Mouse (Mus musculus): ENCODE measurements around the gene Mto1.

Gene Mto1

DNA sequence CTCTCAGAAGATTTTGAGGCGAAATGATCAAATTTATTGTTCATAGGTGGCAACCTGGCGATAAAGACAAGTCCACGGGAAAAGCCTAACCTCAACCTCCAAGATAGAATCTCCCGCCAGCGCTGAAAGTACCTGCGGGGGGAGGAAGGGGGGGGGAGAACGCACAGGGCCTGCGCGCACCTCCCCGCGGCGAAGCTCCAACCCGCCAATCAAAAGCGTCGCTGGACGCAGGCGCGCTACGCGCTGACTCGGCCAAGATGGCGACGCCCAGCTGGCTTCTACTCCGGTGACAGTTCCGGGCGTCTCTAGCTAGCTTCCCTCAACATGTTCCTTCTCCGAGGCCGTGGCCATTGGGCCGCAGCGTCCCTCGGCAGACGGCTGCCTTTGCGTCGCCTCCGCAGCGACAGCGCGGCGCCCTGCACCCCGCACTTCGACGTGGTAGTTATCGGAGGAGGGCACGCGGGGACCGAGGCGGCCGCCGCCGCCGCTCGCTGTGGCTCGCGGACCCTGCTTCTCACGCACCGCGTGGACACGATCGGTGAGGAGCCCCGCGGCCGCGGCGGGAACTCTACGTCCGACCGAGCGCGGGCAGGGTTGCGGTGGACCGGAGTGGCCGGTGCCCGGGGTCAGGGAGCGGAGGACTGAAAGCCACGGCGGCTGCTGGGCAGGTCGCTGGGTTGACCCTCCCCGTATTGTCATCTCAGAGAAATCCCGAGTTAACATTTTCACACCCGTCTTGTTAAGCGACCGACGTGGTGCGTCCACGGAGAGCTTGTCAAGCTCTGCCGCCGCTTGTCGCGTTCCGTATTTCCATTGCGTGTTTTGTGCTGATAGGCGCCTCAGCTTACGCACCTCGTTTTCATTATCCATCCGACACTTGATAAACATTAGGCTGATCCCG is at the start of gene Mto1, which contains the start of gene Gm17324:
TSS of gene Mto1 (plus strand) at position 236 of the 901 bp plus-strand sequence.
TSS of gene Gm17324 (minus strand) at position 814 of the 901 bp plus-strand sequence.
- peak; percentile 96 for DNase-seq (ENCODE audit: low spot score)

DNA sequence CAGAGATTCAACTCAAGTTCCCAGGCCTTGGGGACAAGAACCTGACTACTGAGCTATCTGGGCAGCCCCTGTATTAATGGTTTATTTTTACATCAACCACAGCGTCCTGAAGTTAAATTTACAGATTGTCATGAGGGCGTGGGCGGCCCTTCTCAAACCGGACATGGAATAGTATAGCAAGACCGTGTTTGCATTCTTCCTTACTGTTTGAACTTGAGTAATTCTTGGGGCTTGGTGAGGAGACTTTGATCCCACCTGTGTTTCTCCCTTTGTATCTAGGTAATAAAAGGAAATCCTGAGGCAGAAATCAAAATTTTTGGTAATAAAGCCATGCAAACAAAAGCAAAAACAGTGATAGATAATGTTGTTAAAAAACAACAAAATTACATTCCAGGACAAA is 47.4 kb upstream of the Mto1 start:
- DNase-seq (ENCODE audit: low spot score), result no peak

GRCm38 (mm10) chr9:78401596-78401995 is 46.4 kb upstream of the Mto1 start:
- DNase-seq (ENCODE audit: low spot score), result no peak

- DNase-seq (ENCODE audit: low spot score), result peak; percentile 28
These were observed 20.6 kb upstream of the Mto1 start for GRCm38 (mm10) chr9:78427362-78427781.

DNA sequence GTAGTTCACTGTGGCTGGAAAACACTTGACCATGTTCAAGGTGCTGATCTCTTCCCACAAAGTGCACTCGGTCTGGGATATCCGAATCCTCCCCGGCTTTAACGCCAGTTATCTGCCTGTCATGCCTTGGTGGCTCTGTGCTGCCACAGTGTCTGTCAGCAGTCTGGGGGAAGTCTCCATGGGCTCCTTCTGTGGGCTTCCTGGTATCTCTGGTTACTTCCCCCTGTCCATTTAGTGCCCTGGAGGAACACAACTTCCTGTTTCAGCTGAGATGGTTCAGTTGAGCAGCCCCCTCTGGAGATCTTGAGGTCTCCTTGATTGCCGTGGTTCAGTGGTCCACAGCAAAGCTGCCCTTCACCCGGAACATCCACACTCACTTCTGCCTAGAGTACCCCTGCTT is 19.8 kb upstream of the Mto1 start:
- DNase-seq (ENCODE audit: low spot score), result no peak

GRCm38 (mm10) chr9:78428870-78429432 is 19.1 kb upstream of the Mto1 start:
- DNase-seq (ENCODE audit: low spot score), result no peak

DNA sequence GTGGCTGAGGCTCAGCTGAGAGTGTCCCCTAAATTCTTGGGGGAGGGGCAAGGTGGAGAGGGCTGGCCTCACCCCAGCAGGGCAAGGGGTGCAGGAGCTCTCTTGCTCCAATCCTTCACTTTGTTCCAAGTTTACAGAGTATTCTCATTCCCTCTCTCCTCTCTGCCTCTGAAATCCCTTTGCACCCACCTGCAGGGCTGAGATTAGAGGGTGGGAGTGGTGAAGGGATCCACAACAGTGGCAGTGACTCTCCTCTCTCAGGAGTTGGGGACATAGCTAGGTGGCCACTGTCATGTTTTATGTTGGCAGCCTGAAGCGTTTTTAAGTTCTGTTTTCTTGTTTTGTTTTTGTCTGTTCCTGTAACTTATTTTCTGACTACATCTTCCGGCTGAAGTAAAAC is 18.5 kb upstream of the Mto1 start:
- DNase-seq (ENCODE audit: low spot score), result no peak

DNA sequence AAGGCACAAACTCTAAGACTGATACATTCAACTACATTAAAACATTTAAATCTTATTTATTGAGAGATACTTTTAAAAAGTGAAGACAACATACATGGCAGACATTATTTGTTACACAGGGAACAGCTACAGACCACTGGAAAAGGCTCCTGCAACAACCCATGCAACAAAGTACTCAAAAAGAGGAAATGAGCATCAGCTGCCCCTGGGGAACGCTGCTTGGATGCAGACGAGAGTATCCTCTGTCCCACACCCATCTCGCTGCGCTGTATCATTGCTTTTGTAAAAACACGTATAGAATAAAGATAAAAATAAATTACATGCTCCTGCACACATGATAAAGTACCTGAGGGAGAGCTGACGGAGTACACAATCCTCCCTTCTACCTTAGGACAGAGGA is 17.5 kb upstream of the Mto1 start:
- DNase-seq (ENCODE audit: low spot score), result no peak

DNA sequence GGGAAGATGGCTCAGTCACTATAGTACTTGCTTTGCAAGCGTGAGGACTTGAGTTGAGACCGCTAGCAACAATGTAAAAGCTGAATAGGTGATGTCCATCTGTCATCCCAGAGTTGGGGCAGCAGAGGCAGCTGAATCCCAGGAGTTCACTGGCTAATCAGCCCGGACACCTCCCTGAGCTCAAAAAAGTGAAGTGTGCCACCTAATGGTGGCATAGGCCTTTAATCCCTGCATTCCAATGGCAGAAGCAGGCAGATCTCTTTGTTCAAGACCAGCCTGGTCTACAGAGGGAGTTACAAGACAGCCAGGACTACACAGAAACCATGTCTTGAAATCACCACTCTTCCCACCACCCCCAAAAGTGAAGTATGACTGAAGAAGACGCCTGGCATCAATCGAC is 15.5 kb upstream of the Mto1 start:
- DNase-seq (ENCODE audit: low spot score), result no peak

DNA sequence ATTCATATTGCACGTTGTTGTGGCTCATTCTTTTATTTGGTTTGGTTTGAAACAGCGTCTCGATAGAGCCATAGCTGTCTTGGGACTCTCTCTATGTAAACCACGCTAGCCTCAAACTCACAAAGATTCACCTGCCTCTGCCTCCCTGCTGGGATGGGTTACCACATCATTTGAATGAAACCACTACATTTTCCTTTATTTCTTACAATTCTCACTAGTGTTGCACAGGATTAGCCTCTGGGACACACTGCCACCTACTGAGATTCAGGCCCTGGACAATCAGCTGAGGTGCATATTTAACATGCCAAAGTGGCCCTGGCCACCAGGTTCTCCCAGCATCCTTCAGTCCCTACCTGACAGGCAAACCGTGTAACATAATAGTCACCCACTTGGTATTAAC is 8.6 kb upstream of the Mto1 start:
- no peak for DNase-seq (ENCODE audit: low spot score)

DNA sequence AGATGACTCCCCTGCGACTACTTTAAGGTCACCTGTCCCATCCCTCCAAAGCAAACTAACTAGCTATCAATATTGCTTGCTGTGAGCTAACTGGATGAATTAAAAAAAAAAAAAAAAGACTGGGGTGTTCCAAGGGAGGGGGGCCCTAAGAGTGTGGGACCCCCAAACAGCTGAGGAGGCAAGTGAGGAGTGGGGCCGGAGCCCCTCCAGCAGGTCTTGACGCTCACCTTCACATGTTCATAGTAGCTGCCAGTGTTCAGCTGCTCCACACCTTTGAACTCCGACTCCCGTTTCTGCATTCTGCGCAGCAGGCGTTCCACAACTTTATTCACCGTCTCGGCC is 5.8 kb upstream of the Mto1 start:
- DNase-seq (ENCODE audit: low spot score), result no peak

- DNase-seq (ENCODE audit: low spot score), result peak; percentile 26
These were observed 5.2 kb upstream of the Mto1 start, which contains the start of gene Cgas for GRCm38 (mm10) chr9:78442579-78443392. TSS of gene Cgas (minus strand) at chr9:78443237.

DNA sequence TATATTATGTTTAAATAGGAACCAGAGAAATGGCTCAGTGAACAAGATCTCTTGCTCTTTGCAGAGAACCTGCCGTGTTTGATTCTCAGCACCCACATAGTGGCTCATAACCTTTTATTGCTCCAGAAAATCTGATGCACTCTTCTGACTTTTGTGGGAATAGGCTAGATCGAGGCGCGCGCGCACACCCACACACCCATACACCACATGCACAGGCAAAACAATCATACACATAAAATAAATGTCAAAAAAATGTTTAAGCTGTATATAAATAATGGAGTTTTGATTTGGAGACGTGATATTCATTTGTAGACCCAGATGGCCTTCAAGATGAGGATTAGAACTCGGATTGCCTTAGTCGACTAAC is 419 bp upstream of the Mto1 start:
- DNase-seq (ENCODE audit: low spot score), result no peak

DNA sequence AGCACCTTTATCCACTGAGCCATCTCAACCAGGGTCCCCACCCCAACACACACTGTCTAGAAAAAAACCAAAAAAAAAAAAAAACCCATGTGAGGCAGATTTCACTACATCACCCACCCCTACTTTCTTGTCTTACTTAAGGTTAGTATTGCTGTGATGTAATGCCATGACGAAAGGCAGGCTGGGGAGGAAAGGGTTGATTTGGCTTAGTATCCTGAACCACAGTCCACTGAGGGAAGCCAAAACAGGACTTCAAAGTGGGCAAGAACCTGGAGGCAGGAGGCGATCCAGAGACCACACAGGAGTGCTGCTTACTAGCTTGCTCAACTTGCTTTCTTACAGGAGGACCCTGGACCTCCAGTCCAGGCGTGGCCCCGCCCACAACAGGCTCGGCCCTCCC is 2.4 kb downstream of the Mto1 start:
- DNase-seq (ENCODE audit: low spot score), result no peak

GRCm38 (mm10) chr9:78451382-78451781 is 3.4 kb downstream of the Mto1 start:
- no peak for DNase-seq (ENCODE audit: low spot score)

GRCm38 (mm10) chr9:78457026-78457425 is 9.0 kb downstream of the Mto1 start:
- DNase-seq (ENCODE audit: low spot score), result no peak

DNA sequence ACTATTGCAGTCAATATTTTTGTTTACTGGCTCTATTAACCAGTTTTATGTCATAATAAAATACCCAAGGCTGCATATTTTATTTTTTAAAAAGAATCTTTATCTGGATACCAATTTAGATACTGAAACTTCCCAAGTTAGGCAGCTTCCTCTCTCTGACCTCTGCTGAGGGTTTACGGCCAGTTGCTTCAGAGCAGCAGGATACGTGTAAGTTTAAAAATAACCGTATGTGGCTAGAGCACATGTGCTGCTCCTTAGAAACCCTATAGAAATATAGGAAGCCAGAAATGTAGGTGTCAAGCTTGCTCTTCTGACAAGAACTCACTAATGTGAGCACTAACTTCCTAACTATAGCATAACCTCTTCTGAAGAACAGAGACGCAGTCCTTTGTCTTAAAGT is 15.3 kb downstream of the Mto1 start:
- DNase-seq (ENCODE audit: low spot score), result no peak

- DNase-seq (ENCODE audit: low spot score), result no peak
These were observed 17.7 kb downstream of the Mto1 start for GRCm38 (mm10) chr9:78465725-78466124.

GRCm38 (mm10) chr9:78473588-78473987 is 25.6 kb downstream of the Mto1 start:
- no peak for DNase-seq (ENCODE audit: low spot score)

DNA sequence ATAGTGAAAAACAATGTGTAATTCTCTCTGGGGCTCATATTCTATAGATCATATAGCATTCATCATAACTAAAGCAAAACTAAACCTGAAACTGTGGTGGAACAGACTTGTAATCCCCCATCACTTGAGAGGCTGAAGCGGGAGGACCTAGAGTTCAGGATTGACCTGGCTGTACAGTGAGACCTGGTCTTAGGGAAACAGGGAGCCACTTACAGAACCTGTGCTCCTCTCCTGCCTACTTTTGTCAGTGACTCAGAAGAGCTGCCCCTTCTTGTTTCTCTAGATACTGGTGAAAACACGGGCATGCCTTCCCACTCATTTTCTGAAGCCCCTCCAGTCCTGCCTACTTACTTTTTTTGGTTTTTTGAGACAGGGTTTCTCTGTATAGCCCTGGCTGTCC is 26.3 kb downstream of the Mto1 start:
- DNase-seq (ENCODE audit: low spot score), result no peak

- DNase-seq (ENCODE audit: low spot score), result no peak
These were observed 26.9 kb downstream of the Mto1 start for GRCm38 (mm10) chr9:78474771-78475382.

DNA sequence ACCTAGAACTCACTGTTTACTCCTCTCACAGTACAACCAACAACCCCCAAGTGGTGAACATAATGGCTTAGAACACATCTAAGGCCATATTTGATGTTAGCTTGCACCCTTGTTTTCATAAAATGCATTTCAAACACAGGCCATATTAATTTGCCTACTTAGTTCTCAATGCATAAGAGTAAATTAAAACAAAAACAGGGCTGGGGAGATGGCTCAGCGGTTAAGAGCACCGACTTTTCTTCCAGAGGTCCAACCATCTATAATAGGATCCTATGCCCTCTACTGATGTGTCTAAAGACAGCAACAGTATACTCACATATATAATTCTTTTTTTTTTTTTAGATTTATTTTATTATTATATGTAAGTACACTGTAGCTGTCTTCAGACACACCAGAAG is 27.4 kb downstream of the Mto1 start:
- DNase-seq (ENCODE audit: low spot score), result no peak

All from embryo, embryonic 10 days (tissue).